Mouse (Mus musculus) retina, adult 2 months (tissue): ENCODE measurements around the gene Rgs3.

Source experiments
- DNase-seq: peaks from one replicate; pipeline ENCODE4 v3.0.0-alpha.2; 2012; ENCODE audit warnings: low read depth, low spot score

Gene Rgs3

DNA sequence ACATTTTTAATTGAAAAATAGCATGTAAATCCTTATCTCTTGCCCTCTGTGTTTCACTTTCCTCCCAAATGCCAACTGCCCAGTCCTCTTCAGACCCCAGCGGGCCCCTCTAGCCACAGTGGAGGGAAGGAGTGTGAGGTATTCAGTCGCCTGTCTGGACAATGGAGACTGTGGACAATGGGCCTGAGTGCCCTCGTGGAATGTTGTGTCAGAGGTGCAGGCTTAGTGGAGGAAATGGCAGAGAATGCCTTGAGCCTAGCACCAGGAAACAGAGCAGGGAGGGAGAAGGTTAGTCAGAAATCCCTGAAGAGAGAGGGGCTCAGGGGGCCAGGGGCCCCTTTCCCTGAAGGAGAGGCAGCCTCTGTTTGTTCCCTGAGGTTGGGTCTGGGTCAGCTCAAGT is 182.0 kb downstream of the Rgs3 start:
- DNase-seq = no peak

- DNase-seq = no peak
Measured at GRCm38 (mm10) chr4:62742885-62743760, 183.5 kb downstream of the Rgs3 start.

- no peak for DNase-seq
Measured at GRCm38 (mm10) chr4:62744534-62744956, 184.9 kb downstream of the Rgs3 start.

DNA sequence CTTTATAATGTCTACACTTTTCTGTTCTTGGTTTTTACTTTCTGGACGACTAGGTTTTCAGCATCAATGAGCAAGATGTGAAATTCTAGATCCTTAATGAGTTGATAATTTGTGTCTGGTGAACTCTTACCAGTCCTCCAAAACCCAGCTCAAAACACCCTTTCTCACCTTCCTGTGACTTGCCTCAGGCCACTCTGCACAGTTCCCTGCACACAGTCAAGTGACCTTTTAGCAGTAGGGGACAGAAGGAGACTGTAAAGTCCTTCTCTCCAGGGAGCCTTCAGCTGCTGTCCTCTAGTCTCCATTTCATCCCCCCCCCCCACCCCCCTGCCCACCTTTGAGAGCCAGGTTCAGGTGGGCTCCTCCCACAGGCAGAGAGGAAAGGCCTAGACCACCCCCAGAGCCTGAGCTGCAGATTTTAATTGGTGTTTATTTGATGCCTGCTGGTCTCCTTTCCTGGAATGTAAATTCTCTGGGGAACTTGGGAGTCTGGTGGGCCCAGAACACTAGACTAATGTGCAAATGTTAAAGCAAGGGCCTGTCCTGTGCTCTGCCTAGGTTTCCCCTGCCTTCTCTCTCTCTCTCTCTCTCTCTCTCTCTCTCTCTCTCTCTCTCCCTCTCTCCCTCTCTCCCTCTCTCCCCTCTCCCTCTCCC is 185.5 kb downstream of the Rgs3 start:
- DNase-seq = no peak
